Mouse (Mus musculus): ENCODE results near the gene Tcp11l1. TPM values are rescaled to one million over a fixed set of nuclear protein-coding genes. Genes with fewer than 3 reads are reported as not detected.

Gene Tcp11l1
- total and polyA plus RNA-seq, 3 experiments: 7.2 to 17.5 (median 13.5) TPM

DNA sequence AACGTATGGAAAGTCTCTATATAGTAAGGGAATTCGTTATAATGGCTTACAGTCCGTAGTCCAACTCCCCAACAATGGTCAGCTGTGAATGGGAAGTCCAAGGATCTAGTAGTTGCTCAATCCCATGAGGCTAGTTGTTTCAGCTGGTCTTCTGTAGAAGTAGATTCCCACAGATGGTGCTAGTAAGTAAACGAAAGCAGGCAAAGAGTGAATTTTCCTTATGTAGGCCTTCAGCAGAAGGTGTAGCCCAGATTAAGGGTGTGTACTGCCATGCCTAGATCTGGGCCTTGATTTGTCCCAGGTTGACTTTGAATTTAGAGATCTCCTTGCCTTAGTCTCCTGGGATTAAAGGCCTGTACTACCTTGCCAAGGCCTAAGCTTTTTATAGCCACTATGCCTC lies 4.3 kb upstream of the Tcp11l1 start, which contains the start of gene Pin1rt1:
Gene Pin1rt1, minus strand, starts transcription at position 101 of the 400 bp plus-strand sequence.
- ATAC-seq (ENCODE audit: extremely low read depth, insufficient number of reproducible peaks, low FRiP score, poor library complexity, severe bottlenecking) (no peak), DNase-seq (ENCODE audit: low spot score) (no peak)
- H3K4me1 ChIP-seq (ENCODE audit: insufficient read depth, low read depth, low read length): 0 out of 2 replicates have a peak, but pooled peaks cover 2% of the 10 kb centered on the region
- no peak within 1 kb of the TSS for H3K4me3 ChIP-seq (ENCODE audit: low read depth, low read length)
- no peaks in the 10 kb centered on the region for H3K36me3 ChIP-seq (replicated peaks)
- H3K27me3 ChIP-seq (ENCODE audit: insufficient read depth, low read length): peaks cover 2% of the 10 kb centered on the region; the same call in 1 of the 2 replicates
- TF ChIP-seq GATA1 (IDR thresholded peaks at IDR 0.05; ENCODE audit: borderline replicate concordance, low read length) (no peak), GATA2 (IDR thresholded peaks at IDR 0.05; ENCODE audit: borderline replicate concordance, low read depth, low read length) (no peak), POLR2AphosphoS5 (IDR thresholded peaks at IDR 0.05; ENCODE audit: insufficient replicate concordance, low read depth, low read length) (no peak), CTCF (IDR thresholded peaks at IDR 0.05; ENCODE audit: low read depth, low read length) (no peak), TAL1 (conservative IDR thresholded peaks at IDR 0.05; ENCODE audit: low read depth, low read length) (no peak)
- H3K9me3 ChIP-seq (replicated peaks): no peaks in the 10 kb centered on the region

DNA sequence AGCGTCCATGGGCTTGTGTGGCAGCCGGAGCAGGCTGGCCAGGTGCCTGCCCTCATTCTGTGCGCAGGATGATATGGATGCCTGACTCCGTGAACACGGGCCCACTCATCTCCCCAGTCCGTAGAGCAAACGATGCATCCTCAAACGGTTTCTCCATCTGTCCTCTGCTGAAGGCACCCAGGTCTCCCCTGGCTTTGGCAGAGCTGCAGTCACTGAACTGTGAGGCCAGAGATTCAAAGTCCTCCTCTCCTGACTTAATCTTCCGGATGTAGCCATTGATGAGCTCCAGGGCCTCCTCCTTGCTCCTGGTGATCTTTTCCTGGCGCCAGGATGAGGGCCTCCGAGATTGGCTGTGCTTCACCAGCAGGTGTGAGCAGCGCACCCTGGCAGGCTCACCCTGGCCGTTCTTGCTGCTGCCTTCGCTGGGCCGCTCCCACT lies 2.3 kb upstream of the Tcp11l1 start:
- Histone ChIP-seq H3K9me3 (replicated peaks) (no peaks in the 10 kb centered on the region), H3K4me3 (ENCODE audit: low read depth, low read length) (no peak overlapping the region), H3K4me1 (ENCODE audit: insufficient read depth, low read depth, low read length) (peaks cover 12% of the 10 kb centered on the region), H3K27me3 (ENCODE audit: insufficient read depth, low read length) (peaks cover 2% of the 10 kb centered on the region; the same call in 1 of the 2 replicates), H3K36me3 (replicated peaks) (no peaks in the 10 kb centered on the region)
- TF ChIP-seq POLR2AphosphoS5 (IDR thresholded peaks at IDR 0.05; ENCODE audit: insufficient replicate concordance, low read depth, low read length) (no peak), TAL1 (conservative IDR thresholded peaks at IDR 0.05; ENCODE audit: low read depth, low read length) (no peak), CTCF (IDR thresholded peaks at IDR 0.05; ENCODE audit: low read depth, low read length) (no peak), GATA1 (IDR thresholded peaks at IDR 0.05; ENCODE audit: borderline replicate concordance, low read length) (no peak), GATA2 (IDR thresholded peaks at IDR 0.05; ENCODE audit: borderline replicate concordance, low read depth, low read length) (no peak)
- DNase-seq (ENCODE audit: low spot score): no peak
- ATAC-seq (ENCODE audit: extremely low read depth, insufficient number of reproducible peaks, low FRiP score, poor library complexity, severe bottlenecking): no peak

GRCm38 (mm10) chr2:104712486-104712809 lies 479 bp upstream of the Tcp11l1 start:
- no peak for ATAC-seq (ENCODE audit: extremely low read depth, insufficient number of reproducible peaks, low FRiP score, poor library complexity, severe bottlenecking)
- H3K36me3 ChIP-seq (replicated peaks): no peaks in the 10 kb centered on the region
- peaks cover 2% of the 10 kb centered on the region; the same call in 1 of the 2 replicates for H3K27me3 ChIP-seq (ENCODE audit: insufficient read depth, low read length)
- DNase-seq (ENCODE audit: low spot score): no peak
- H3K9me3 ChIP-seq (replicated peaks): no peaks in the 10 kb centered on the region
- H3K4me1 ChIP-seq (ENCODE audit: insufficient read depth, low read depth, low read length): peaks cover 12% of the 10 kb centered on the region
- H3K4me3 ChIP-seq (ENCODE audit: low read depth, low read length): peak overlapping the region; percentile 75
- TF ChIP-seq GATA2 (IDR thresholded peaks at IDR 0.05; ENCODE audit: borderline replicate concordance, low read depth, low read length) (no peak), TAL1 (conservative IDR thresholded peaks at IDR 0.05; ENCODE audit: low read depth, low read length) (no peak), CTCF (IDR thresholded peaks at IDR 0.05; ENCODE audit: low read depth, low read length) (no peak), POLR2AphosphoS5 (IDR thresholded peaks at IDR 0.05; ENCODE audit: insufficient replicate concordance, low read depth, low read length) (no peak), GATA1 (IDR thresholded peaks at IDR 0.05; ENCODE audit: borderline replicate concordance, low read length) (no peak)

GRCm38 (mm10) chr2:104710670-104711370 lies 1.1 kb downstream of the Tcp11l1 start:
- peaks cover 2% of the 10 kb centered on the region; the same call in 1 of the 2 replicates for H3K27me3 ChIP-seq (ENCODE audit: insufficient read depth, low read length)
- H3K4me1 ChIP-seq (ENCODE audit: insufficient read depth, low read depth, low read length): peaks cover 12% of the 10 kb centered on the region
- H3K4me3 ChIP-seq (ENCODE audit: low read depth, low read length): no peak overlapping the region
- ATAC-seq (ENCODE audit: extremely low read depth, insufficient number of reproducible peaks, low FRiP score, poor library complexity, severe bottlenecking) (peak; percentile 55; the same call in 1 of the 2 replicates), DNase-seq (ENCODE audit: low spot score) (no peak)
- no peaks in the 10 kb centered on the region for H3K9me3 ChIP-seq (replicated peaks)
- H3K36me3 ChIP-seq (replicated peaks): no peaks in the 10 kb centered on the region
- TF ChIP-seq GATA2 (IDR thresholded peaks at IDR 0.05; ENCODE audit: borderline replicate concordance, low read depth, low read length): no peak
- TF ChIP-seq CTCF (IDR thresholded peaks at IDR 0.05; ENCODE audit: low read depth, low read length): no peak
- no peak for TF ChIP-seq POLR2AphosphoS5 (IDR thresholded peaks at IDR 0.05; ENCODE audit: insufficient replicate concordance, low read depth, low read length)
- no peak for TF ChIP-seq TAL1 (conservative IDR thresholded peaks at IDR 0.05; ENCODE audit: low read depth, low read length)
- no peak for TF ChIP-seq GATA1 (IDR thresholded peaks at IDR 0.05; ENCODE audit: borderline replicate concordance, low read length)

DNA sequence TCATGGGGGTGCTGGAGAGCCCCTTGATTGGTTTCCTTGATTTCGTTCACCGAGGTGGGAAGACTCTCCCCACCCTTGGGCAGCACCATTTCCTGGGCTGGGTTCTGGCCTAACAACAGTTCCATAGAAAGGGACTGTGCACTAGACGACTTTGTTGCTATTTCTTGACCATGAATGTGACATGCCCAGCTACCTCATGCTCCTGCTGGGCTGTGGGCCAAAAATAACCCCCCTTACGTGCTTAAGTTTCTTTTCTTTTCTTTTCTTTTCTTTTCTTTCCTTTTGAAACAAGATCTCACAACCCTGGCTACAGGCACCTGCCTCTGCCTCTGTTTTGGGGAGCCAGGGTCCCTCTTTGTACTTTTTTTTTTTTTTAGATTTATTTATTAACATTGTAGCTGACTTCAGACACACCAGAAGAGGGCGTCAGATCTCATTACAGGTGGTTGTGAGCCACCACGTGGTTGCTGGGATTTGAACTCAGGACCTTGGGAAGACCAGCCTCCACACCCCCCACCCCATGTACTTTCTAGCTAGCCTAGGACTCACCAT lies 2.1 kb downstream of the Tcp11l1 start:
- H3K4me3 ChIP-seq (ENCODE audit: low read depth, low read length): no peak overlapping the region
- no peak for ATAC-seq (ENCODE audit: extremely low read depth, insufficient number of reproducible peaks, low FRiP score, poor library complexity, severe bottlenecking)
- H3K27me3 ChIP-seq (ENCODE audit: insufficient read depth, low read length): peaks cover 2% of the 10 kb centered on the region
- peaks cover 12% of the 10 kb centered on the region for H3K4me1 ChIP-seq (ENCODE audit: insufficient read depth, low read depth, low read length)
- H3K36me3 ChIP-seq (replicated peaks): no peaks in the 10 kb centered on the region
- TF ChIP-seq CTCF (IDR thresholded peaks at IDR 0.05; ENCODE audit: low read depth, low read length): no peak
- no peak for TF ChIP-seq GATA2 (IDR thresholded peaks at IDR 0.05; ENCODE audit: borderline replicate concordance, low read depth, low read length)
- TF ChIP-seq TAL1 (conservative IDR thresholded peaks at IDR 0.05; ENCODE audit: low read depth, low read length): no peak
- TF ChIP-seq GATA1 (IDR thresholded peaks at IDR 0.05; ENCODE audit: borderline replicate concordance, low read length): no peak
- TF ChIP-seq POLR2AphosphoS5 (IDR thresholded peaks at IDR 0.05; ENCODE audit: insufficient replicate concordance, low read depth, low read length): no peak
- H3K9me3 ChIP-seq (replicated peaks): no peaks in the 10 kb centered on the region
- DNase-seq (ENCODE audit: low spot score): no peak

GRCm38 (mm10) chr2:104704355-104704754 lies 7.6 kb downstream of the Tcp11l1 start:
- H3K27me3 ChIP-seq (ENCODE audit: insufficient read depth, low read length): no peaks in the 10 kb centered on the region; the same call in 1 of the 2 replicates
- H3K4me1 ChIP-seq (ENCODE audit: insufficient read depth, low read depth, low read length): no peaks in the 10 kb centered on the region

More at GRCm38 (mm10) chr2:104704355-104704754, 7.6 kb downstream of the Tcp11l1 start:
- Histone ChIP-seq H3K36me3 (replicated peaks) (no peaks in the 10 kb centered on the region), H3K9me3 (replicated peaks) (no peaks in the 10 kb centered on the region), H3K4me3 (ENCODE audit: low read depth, low read length) (no peak overlapping the region)
- ATAC-seq (ENCODE audit: extremely low read depth, insufficient number of reproducible peaks, low FRiP score, poor library complexity, severe bottlenecking) (no peak), DNase-seq (ENCODE audit: low spot score) (no peak)
- TF ChIP-seq GATA1 (IDR thresholded peaks at IDR 0.05; ENCODE audit: borderline replicate concordance, low read length) (no peak), GATA2 (IDR thresholded peaks at IDR 0.05; ENCODE audit: borderline replicate concordance, low read depth, low read length) (no peak), POLR2AphosphoS5 (IDR thresholded peaks at IDR 0.05; ENCODE audit: insufficient replicate concordance, low read depth, low read length) (no peak), TAL1 (conservative IDR thresholded peaks at IDR 0.05; ENCODE audit: low read depth, low read length) (no peak), CTCF (IDR thresholded peaks at IDR 0.05; ENCODE audit: low read depth, low read length) (no peak)
